Mouse (Mus musculus) C2C12 (cell line): ENCODE data around the gene Tmprss6. TPM values are rescaled to one million over a fixed set of nuclear protein-coding genes. Genes with fewer than 3 reads are reported as not detected.

Experiments
- H3K27me3 ChIP-seq: one replicate; pipeline ENCODE4 v1.6.1; 2011; ENCODE audit not compliant: control insufficient read depth, insufficient read depth, insufficient read length
- H3K36me3 ChIP-seq: one replicate; pipeline ENCODE4 v1.6.1; 2011; ENCODE audit not compliant: control insufficient read depth, insufficient read depth
- H3K4me3 ChIP-seq: one replicate; pipeline ENCODE4 v1.5.1; 2011; ENCODE audit warnings: mild to moderate bottlenecking, control low read depth; ENCODE audit not compliant: poor library complexity, insufficient read depth, severe bottlenecking
- H3K79me2 ChIP-seq: one replicate; pipeline ENCODE4 v1.6.1; 2011; ENCODE audit not compliant: control insufficient read depth, insufficient read depth
- H3K79me3 ChIP-seq: one replicate; pipeline ENCODE4 v1.6.1; 2011; ENCODE audit warnings: low read depth, control low read depth
- H3ac ChIP-seq: one replicate; pipeline ENCODE3; 2011; ENCODE audit warnings: low read depth; ENCODE audit not compliant: control insufficient read depth, insufficient read length
- CEBPB ChIP-seq: IDR thresholded peaks from one replicate; pipeline ENCODE4 v1.6.1; 2011; ENCODE audit warnings: low read depth, mild to moderate bottlenecking, control low read depth, moderate library complexity
- CTCF ChIP-seq: IDR thresholded peaks from one replicate; pipeline ENCODE4 v1.5.1; 2011; ENCODE audit not compliant: control insufficient read depth, insufficient read depth, insufficient read length
- FOSL1 ChIP-seq: IDR thresholded peaks from one replicate; pipeline ENCODE4 v1.8.0; 2011; ENCODE audit warnings: mild to moderate bottlenecking, low read length; ENCODE audit not compliant: poor library complexity, insufficient read depth, severe bottlenecking
- MAX ChIP-seq: IDR thresholded peaks from one replicate; pipeline ENCODE4 v1.6.1; 2011; ENCODE audit warnings: mild to moderate bottlenecking, control low read depth
- MYOD1 ChIP-seq: IDR thresholded peaks from one replicate; pipeline ENCODE4 v1.6.1; 2011; ENCODE audit warnings: low read depth; ENCODE audit not compliant: control insufficient read depth, insufficient read length
- MYOG ChIP-seq: IDR thresholded peaks from one replicate; pipeline ENCODE4 v1.6.1; 2011; ENCODE audit not compliant: control insufficient read depth, insufficient read length; ENCODE audit errors: extremely low read depth
- USF1 ChIP-seq: IDR thresholded peaks from one replicate; pipeline ENCODE4 v1.6.1; 2011; ENCODE audit warnings: low read depth, mild to moderate bottlenecking, control low read depth, moderate library complexity
- polyA plus RNA-seq: library from polyadenylated mRNA; unstranded; fragments of >200 nt; fragmentation: generic; extraction: Trizol; gene quantifications from one replicate; pipeline ENCODE4 v1.2.1, GENCODE M21; 2012; ENCODE audit warnings: missing spikeins

The Tmprss6 gene
- polyA plus RNA-seq, 1 experiment = 0.06 TPM

- Histone ChIP-seq H3K79me3 (no peaks in the 10 kb centered on the region), H3K27me3 (peaks cover 43% of the 10 kb centered on the region), H3K36me3 (no peaks in the 10 kb centered on the region), H3ac (no peak within 1 kb of the TSS), H3K4me3 (no peak within 1 kb of the TSS), H3K79me2 (no peaks in the 10 kb centered on the region)
- TF ChIP-seq CEBPB (no peak), CTCF (no peak), USF1 (no peak), MYOG (no peak), MAX (no peak), MYOD1 (no peak), FOSL1 (no peak)
These were observed 72.9 kb downstream of the Tmprss6 start, which contains the start of gene Tex33 for GRCm38 (mm10) chr15:78395478-78395962. Gene Tex33, minus strand, starts transcription at chr15:78395912.

GRCm38 (mm10) chr15:78390855-78391254 is 77.6 kb downstream of the Tmprss6 start:
- TF ChIP-seq CTCF (no peak), FOSL1 (no peak), MAX (no peak), CEBPB (no peak), USF1 (no peak), MYOD1 (no peak), MYOG (no peak)
- Histone ChIP-seq H3ac (no peak overlapping the region), H3K4me3 (no peak overlapping the region), H3K27me3 (peaks cover 47% of the 10 kb centered on the region), H3K79me2 (no peaks in the 10 kb centered on the region), H3K36me3 (no peaks in the 10 kb centered on the region), H3K79me3 (no peaks in the 10 kb centered on the region)

Other genes with a start within 250 kb of the Tmprss6 start
- 0.67 TPM for gene Ncf4, start 223.8 kb downstream of the Tmprss6 start, polyA plus RNA-seq
- 0.08 TPM for gene Csf2rb2, start 162.9 kb downstream of the Tmprss6 start, polyA plus RNA-seq
- gene Csf2rb, start 142.9 kb downstream of the Tmprss6 start, polyA plus RNA-seq = 0.23 TPM
- not detected for gene Tex33, start 72.7 kb downstream of the Tmprss6 start, polyA plus RNA-seq
- gene Tst, start 62.7 kb downstream of the Tmprss6 start, polyA plus RNA-seq = 21.4 TPM
- gene Mpst, start 62.2 kb downstream of the Tmprss6 start, polyA plus RNA-seq = 44.7 TPM
- gene Kctd17, start 40.1 kb downstream of the Tmprss6 start, polyA plus RNA-seq = 228 TPM
- 0.01 TPM for gene Il2rb, start 26.6 kb upstream of the Tmprss6 start, polyA plus RNA-seq
- gene C1qtnf6, start 62.8 kb upstream of the Tmprss6 start, polyA plus RNA-seq = 17.5 TPM
- not detected for gene Sstr3, start 76.1 kb upstream of the Tmprss6 start, polyA plus RNA-seq
- not detected for gene Rac2, start 104.1 kb upstream of the Tmprss6 start, polyA plus RNA-seq
- 0.21 TPM for gene Cyth4, start 128.4 kb upstream of the Tmprss6 start, polyA plus RNA-seq